Mouse (Mus musculus): ENCODE measurements at regions not wholly inside any gene's neighbourhood (a gene's known extent, or its start where the extent isn't known, plus 50 kb on each side); places are given as distances from the start of the nearest gene placed in this dataset.

- TF ChIP-seq POLR2A (IDR thresholded peaks at IDR 0.05; ENCODE audit: control insufficient read depth, low read depth, low read length): no peak
- TF ChIP-seq CTCF (IDR thresholded peaks at IDR 0.05; ENCODE audit: control insufficient read depth, insufficient read depth, insufficient replicate concordance, low read depth, low read length): no peak
Observed at GRCm38 (mm10) chr9:69937863-69938262, 51.4 kb upstream of the Bnip2 start.
